Mouse (Mus musculus): ENCODE data around the gene Srcin1. TPM values are rescaled to one million over a fixed set of nuclear protein-coding genes. Genes with fewer than 3 reads are reported as not detected.

The Srcin1 gene
- polyA plus RNA-seq, 1 experiment from 2014 or later: 0.83 TPM

DNA sequence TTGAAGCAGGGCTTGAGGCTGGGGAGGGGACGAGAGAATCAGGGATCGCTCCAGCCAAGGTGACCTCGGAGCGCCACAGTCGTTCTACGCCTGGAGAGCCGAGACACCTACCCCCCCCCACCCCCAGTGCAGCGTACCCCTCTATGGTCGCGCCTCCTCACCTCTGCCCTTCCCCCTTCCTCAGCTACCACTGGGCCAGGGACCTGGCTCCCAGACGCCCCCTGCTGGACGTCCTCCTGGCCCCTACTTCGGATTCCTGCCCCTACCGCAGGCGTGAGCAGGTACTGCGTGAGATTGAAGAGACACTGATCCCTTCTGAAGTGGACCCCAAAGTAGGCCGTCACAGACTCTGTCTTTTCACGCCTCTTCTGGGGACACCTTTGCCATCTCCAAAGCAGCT, 348 bp downstream of the Srcin1 start:
- no peak; the same call in 1 of the 2 replicates for ATAC-seq (replicated peaks; ENCODE audit: low FRiP score)
- Histone ChIP-seq H3K4me1 (peaks cover 49% of the 10 kb centered on the region), H3K9ac (peak overlapping the region; percentile 59), H3K9me3 (replicated peaks) (no peaks in the 10 kb centered on the region), H3K4me2 (peak overlapping the region; percentile 99), H3K27ac (peak overlapping the region; percentile 69), H3K36me3 (no peaks in the 10 kb centered on the region), H3K27me3 (peaks cover 88% of the 10 kb centered on the region), H3K4me3 (replicated peaks) (peak overlapping the region; percentile 69)
- under 1% methylated on average over 16 of the region's 18 CpGs for WGBS

DNA sequence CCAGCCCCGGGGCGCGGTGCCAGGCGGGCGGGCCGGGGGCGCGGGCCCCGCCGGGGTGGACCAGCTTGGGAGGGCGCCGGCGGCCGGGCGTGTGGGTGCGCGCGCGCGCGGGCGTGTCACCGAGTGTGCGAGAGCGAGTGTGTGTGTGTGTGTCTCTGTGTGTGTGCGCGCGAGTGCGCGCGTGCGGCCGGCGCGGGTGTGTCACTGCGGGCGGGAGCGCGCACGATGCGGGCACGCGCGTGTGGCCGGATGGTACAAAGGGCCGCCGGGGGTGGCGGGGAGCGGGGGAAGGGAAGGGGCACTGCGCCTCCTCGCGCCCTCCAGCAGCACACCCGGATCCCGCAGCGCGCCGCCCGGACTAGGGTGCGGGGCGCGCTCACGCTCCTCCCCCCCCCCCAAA, 911 bp downstream of the Srcin1 start:
- peaks cover 92% of the 10 kb centered on the region for H3K27me3 ChIP-seq

DNA sequence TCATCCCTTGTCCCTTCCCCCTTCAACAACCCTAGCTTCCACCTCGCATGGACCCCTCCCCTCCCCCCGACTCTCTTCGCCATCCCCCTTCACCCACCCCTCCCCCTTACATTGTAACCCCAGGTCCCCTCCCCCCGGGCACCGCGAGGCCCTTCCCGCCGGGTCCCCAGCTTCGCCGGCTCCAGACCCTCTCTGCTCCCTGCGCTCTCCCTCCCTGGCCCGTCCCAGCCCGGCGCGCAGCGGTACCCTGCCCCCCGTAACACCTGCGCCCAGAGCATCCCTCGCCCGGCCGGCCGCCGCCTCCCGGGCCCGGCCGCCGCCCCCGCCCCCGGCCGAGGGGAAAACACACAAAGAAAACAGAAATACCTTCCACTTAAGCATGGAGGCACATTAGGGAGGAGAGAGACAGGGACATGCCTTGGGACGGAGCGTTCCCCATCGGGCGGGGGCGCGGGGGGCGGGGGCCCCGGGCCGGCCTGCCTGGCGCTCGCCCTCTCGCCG, 1.4 kb downstream of the Srcin1 start:
- Histone ChIP-seq H3K27me3 (peaks cover 94% of the 10 kb centered on the region), H3K9ac (peak overlapping the region; percentile 59), H3K27ac (peak overlapping the region; percentile 56; the same call in 1 of the 2 replicates), H3K4me2 (peak overlapping the region; percentile 99), H3K4me1 (peaks cover 53% of the 10 kb centered on the region), H3K9me3 (replicated peaks) (no peaks in the 10 kb centered on the region), H3K36me3 (no peaks in the 10 kb centered on the region), H3K4me3 (replicated peaks) (peak overlapping the region; percentile 69)
- no peak for ATAC-seq (replicated peaks; ENCODE audit: low FRiP score)
- WGBS: 1% methylated on average over 34 of the region's 43 CpGs

More for the DNA sequence above, 911 bp downstream of the Srcin1 start:
- Histone ChIP-seq H3K27ac (peak overlapping the region; percentile 69), H3K4me2 (peak overlapping the region; percentile 99), H3K36me3 (no peaks in the 10 kb centered on the region), H3K4me3 (replicated peaks) (peak overlapping the region; percentile 69), H3K9me3 (replicated peaks) (no peaks in the 10 kb centered on the region), H3K4me1 (peaks cover 53% of the 10 kb centered on the region), H3K9ac (peak overlapping the region; percentile 59)
- under 1% methylated on average over 39 of the region's 62 CpGs for WGBS
- no peak; the same call in 1 of the 2 replicates for ATAC-seq (replicated peaks; ENCODE audit: low FRiP score)

DNA sequence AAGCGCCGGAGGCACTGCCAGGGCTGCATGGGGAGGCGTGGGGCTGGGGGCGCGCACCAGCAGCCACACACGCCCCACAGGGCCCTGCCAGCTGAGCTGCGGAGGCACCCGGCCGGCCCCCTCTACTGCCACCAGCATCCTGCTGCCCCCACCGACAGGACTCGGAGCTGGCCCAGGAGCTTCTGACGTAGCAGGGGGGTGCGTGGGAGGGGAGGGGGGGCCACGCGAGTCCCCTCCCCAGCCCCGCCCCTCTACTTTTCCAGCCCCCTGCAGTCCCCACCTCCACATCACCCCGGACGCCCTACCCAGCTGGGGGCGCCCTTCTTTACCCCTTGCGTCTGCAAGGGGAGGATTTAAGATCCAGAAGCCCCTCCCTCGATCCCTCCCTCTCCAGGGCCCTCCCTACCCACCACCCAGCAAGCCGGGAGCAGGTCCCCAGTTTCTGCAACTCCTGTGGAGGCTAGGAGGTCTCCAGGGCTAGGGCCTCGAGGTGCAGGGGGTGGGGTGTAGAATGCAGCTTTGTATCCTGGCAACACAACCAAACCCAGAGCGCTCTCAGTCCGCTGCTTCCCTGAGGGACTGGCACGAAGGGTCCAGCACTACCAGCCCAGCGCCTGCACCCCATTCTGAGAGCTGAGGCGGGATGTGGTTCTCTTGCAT, 2.0 kb downstream of the Srcin1 start:
- peak; percentile 15; the same call in 1 of the 2 replicates for ATAC-seq (replicated peaks; ENCODE audit: low FRiP score)
- H3K36me3 ChIP-seq: no peaks in the 10 kb centered on the region
- under 1% methylated on average over 23 of the region's 28 CpGs for WGBS
- H3K4me3 ChIP-seq (replicated peaks): peak overlapping the region; percentile 69
- H3K27me3 ChIP-seq: peaks cover 96% of the 10 kb centered on the region
- H3K4me2 ChIP-seq: peak overlapping the region; percentile 99
- peak overlapping the region; percentile 59 for H3K9ac ChIP-seq
- H3K4me1 ChIP-seq: peaks cover 51% of the 10 kb centered on the region
- no peaks in the 10 kb centered on the region for H3K9me3 ChIP-seq (replicated peaks)
- H3K27ac ChIP-seq: no peak overlapping the region

DNA sequence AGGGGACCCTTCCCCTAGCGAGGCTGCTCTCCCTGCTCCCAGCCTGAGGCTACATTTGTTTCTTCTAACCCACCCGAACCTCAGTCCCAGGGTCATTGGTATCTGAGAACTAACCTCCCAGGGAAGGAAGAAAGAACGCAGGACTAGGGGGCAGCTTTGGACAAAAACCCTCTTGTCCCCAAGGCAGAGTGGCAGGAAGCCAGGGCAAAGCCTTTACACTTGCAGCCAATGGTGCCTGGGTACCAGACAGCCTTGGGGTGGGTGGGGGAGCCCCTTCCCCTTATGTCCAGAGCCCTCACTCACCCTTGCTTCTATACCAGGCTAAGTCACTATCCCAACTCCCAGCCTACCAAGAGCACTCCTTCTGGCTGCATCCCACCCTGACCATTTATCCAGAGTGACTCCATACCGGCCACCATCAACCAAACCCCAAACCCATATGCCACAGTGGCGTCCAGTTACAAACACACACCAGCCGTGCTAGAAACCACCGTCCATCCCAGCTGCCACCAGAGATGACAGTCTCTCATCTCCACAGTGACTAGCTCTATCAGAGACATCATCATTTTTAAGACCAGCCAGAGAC, 3.0 kb downstream of the Srcin1 start:
- Histone ChIP-seq H3K9ac (no peak overlapping the region), H3K27ac (no peak overlapping the region), H3K9me3 (replicated peaks) (no peaks in the 10 kb centered on the region), H3K4me2 (no peak overlapping the region), H3K4me3 (replicated peaks) (no peak overlapping the region), H3K36me3 (no peaks in the 10 kb centered on the region), H3K27me3 (peaks cover 95% of the 10 kb centered on the region), H3K4me1 (peaks cover 49% of the 10 kb centered on the region)
- WGBS: 21% methylated on average over 7 of the region's 7 CpGs
- ATAC-seq (replicated peaks; ENCODE audit: low FRiP score): no peak

DNA sequence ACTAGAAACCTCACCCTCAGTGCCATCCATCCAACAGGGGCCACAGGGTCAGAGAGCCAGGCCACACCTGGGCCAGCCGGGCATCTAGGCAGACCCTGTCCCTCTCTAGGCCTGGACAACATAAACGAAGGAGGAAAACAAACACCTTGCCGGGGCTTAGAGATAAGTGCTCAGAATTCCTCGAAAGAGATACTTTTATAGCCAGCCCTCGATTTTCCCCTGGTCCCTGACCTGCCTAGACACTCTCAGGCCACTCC, 4.0 kb downstream of the Srcin1 start:
- Histone ChIP-seq H3K4me3 (replicated peaks) (no peak overlapping the region), H3K9ac (no peak overlapping the region), H3K4me1 (peaks cover 55% of the 10 kb centered on the region), H3K9me3 (replicated peaks) (no peaks in the 10 kb centered on the region), H3K27me3 (peaks cover 95% of the 10 kb centered on the region), H3K36me3 (no peaks in the 10 kb centered on the region), H3K27ac (no peak overlapping the region), H3K4me2 (no peak overlapping the region)
- no peak for ATAC-seq (replicated peaks; ENCODE audit: low FRiP score)
- 18% methylated on average over 5 of the region's 5 CpGs for WGBS

DNA sequence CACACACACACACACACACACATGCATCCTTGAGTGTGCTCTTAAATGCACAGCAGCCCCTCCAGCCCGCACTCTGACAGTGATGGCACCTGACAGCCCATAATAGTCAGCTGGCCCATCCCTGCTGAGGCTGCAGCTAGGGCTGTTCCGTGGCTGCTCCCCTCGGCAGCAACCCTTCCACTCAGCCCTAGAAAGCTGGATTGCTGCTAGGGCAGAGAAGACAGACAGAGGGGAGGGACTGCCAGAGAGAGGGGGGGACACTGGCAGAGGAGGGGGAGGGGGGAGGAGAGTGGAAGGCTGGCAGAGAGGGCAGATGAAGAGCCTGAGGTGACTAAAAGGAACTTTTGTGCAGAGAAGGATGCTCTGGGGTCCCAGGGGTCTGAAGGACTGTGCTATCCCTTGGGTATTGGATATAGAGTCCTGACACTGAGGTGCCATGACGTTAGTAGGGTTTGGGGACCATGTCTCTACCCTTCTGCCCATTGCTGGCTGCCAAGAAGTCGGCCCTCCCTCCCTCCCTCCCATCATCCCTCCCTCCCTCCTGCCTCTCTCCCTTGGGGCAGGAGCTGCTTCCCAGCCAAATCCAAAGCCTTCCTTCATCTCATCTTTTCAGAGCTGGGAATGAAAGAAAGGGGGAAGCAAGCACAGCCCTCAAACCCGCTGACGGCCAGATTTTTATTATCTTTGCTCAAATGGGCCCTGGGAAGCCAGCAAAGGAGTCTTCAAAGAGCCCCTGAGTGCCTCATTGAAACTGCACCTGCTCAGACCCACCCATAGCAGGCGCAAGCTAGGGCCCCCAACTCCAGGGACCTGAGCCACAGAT, 4.5 kb downstream of the Srcin1 start:
- no peak overlapping the region for H3K4me2 ChIP-seq
- WGBS: 15% methylated on average over 7 of the region's 8 CpGs
- no peak overlapping the region for H3K9ac ChIP-seq
- H3K27me3 ChIP-seq: peaks cover 95% of the 10 kb centered on the region
- no peak for ATAC-seq (replicated peaks; ENCODE audit: low FRiP score)
- no peak overlapping the region for H3K4me3 ChIP-seq (replicated peaks)
- no peaks in the 10 kb centered on the region for H3K9me3 ChIP-seq (replicated peaks)
- peaks cover 60% of the 10 kb centered on the region for H3K4me1 ChIP-seq
- H3K36me3 ChIP-seq: no peaks in the 10 kb centered on the region
- no peak overlapping the region for H3K27ac ChIP-seq

DNA sequence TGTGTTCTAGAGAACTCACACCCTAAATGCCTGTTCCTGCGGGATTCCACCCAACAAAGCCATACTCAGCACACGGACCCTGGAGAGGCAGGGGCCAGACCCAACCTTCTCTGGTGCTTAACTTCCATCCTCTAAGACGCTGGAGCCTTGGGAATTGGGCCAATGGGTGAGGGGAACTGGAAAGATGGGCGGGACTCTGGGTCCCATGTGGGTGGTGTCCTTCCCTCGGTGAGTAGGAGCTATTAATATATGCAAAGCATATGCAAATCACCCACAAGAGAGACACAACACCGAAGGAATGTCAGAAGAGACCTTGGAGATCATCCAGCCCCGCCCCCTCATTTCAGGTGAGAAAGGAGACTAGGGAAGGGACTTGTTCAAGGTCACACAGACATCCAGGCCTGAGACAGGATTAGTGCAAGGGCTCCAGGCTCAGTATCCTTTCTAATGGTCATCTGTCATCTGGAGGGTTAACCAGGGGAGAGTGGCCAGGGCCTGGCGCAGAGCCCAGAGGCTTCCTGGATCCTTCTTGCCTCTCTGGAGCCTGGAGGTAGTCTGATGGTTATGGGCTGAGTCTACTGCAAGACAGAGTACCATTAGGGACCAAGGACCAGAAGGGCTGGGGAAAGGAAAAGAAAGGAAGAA, 5.4 kb downstream of the Srcin1 start:
- peaks cover 97% of the 10 kb centered on the region for H3K27me3 ChIP-seq
- no peak overlapping the region for H3K9ac ChIP-seq
- no peak overlapping the region for H3K27ac ChIP-seq
- 26% methylated on average over 8 of the region's 8 CpGs for WGBS
- H3K4me2 ChIP-seq: no peak overlapping the region
- ATAC-seq (replicated peaks; ENCODE audit: low FRiP score): no peak
- H3K36me3 ChIP-seq: no peaks in the 10 kb centered on the region
- H3K4me3 ChIP-seq (replicated peaks): no peak overlapping the region
- H3K9me3 ChIP-seq (replicated peaks): no peaks in the 10 kb centered on the region
- peaks cover 60% of the 10 kb centered on the region for H3K4me1 ChIP-seq

DNA sequence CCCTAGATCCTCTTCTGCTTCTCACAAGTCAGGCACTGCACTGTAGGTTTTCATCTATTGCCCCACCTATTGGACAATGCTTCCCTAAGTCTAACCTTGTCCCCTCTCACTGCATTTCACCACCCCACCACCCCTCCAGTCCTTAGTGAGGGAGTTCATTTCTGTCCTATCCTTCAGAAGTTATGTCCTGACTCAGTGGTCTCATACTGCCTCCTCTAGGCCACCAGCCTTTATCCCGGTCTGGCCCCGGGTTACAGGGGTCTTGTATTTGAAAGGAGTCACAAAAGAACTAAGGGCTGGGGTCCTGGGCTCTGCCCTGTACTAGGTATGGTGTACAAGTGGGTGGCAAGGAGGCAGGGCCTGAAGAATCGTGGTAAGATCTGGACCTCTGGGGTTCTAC, 6.2 kb downstream of the Srcin1 start:
- no peaks in the 10 kb centered on the region for H3K36me3 ChIP-seq
- H3K4me1 ChIP-seq: peaks cover 56% of the 10 kb centered on the region
- ATAC-seq (replicated peaks; ENCODE audit: low FRiP score): no peak
- H3K4me3 ChIP-seq (replicated peaks): no peak overlapping the region
- 47% methylated on average over 3 of the region's 3 CpGs for WGBS
- no peak overlapping the region for H3K9ac ChIP-seq
- H3K4me2 ChIP-seq: no peak overlapping the region
- H3K27ac ChIP-seq: no peak overlapping the region
- H3K27me3 ChIP-seq: peaks cover 98% of the 10 kb centered on the region
- no peaks in the 10 kb centered on the region for H3K9me3 ChIP-seq (replicated peaks)

DNA sequence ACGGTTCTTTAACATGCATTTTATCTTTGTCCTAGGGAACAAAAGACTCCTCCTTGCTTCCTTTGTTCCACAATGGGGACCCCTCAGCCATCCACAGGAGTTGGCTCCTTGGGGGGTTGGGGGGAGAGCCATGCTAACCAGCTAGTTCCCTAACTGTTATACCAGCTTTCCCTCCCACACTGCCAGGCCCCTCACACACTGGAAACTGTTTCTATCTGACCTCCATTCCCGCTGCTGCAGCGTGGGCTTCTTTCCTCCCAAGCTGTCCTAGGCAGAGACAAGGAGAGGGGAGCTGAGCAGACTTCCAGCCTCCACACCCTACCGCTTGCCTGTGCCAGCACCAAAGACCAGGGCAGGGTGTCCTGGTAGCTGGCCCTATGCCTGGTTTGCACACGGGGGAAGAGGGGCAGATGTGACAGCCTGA, 6.7 kb downstream of the Srcin1 start:
- H3K9ac ChIP-seq: no peak overlapping the region
- no peaks in the 10 kb centered on the region for H3K36me3 ChIP-seq
- no peak for ATAC-seq (replicated peaks; ENCODE audit: low FRiP score)
- H3K4me1 ChIP-seq: peaks cover 51% of the 10 kb centered on the region
- H3K9me3 ChIP-seq (replicated peaks): no peaks in the 10 kb centered on the region
- WGBS: 50% methylated on average over 5 of the region's 5 CpGs
- H3K27ac ChIP-seq: no peak overlapping the region
- H3K27me3 ChIP-seq: peaks cover 98% of the 10 kb centered on the region
- H3K4me3 ChIP-seq (replicated peaks): no peak overlapping the region
- no peak overlapping the region for H3K4me2 ChIP-seq

DNA sequence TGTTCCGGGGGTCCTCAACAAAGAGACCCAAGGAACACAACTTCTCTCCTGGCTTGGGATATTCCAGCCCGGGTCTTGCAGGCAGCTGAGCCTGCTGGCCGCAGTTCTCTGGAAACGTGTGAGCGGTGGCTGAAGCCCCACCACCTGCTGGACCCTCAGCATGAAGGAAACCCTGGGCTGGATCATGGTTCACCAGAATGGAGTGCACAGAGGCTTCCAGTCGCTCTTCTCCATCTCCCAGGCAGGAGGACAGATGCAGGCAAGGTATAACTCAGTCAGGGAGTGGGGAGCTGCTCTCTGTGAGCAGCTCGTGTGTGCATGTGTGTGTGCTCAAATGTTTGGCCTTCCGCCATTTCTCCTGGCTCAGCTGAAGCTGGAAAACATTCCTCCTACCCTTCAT, 7.3 kb downstream of the Srcin1 start:
- Histone ChIP-seq H3K36me3 (no peaks in the 10 kb centered on the region), H3K4me2 (no peak overlapping the region), H3K9ac (no peak overlapping the region), H3K9me3 (replicated peaks) (no peaks in the 10 kb centered on the region), H3K4me1 (peaks cover 48% of the 10 kb centered on the region), H3K4me3 (replicated peaks) (0 out of 2 replicates have a peak overlapping the region, but pooled peaks have one; percentile 1), H3K27me3 (peaks cover 97% of the 10 kb centered on the region), H3K27ac (no peak overlapping the region)
- ATAC-seq (replicated peaks; ENCODE audit: low FRiP score): 0 out of 2 replicates have a peak, but pooled peaks have one; percentile 31
- WGBS: 12% methylated on average over 8 of the region's 8 CpGs

DNA sequence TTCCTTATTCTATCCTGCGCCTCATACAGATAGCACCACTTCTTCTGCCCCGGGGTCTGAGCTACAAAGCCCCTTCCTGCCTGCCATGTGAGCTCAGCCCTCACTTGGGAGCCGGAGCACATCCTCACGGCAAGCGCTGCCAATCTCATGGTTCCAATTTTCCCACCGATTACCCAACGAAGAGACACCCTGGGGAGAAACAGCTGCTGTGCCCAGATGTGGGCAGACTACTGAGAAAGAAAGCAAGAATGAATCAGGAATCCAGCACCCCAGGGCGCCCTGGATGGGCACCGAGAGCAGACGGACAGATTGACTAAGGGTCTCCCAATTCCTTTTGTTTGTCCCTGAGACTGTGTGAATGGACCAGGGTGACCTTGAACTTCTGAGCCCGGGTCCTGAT, 8.5 kb downstream of the Srcin1 start:
- H3K4me3 ChIP-seq (replicated peaks): no peak overlapping the region
- 23% methylated on average over 11 of the region's 11 CpGs for WGBS
- H3K4me1 ChIP-seq: peaks cover 54% of the 10 kb centered on the region
- no peaks in the 10 kb centered on the region for H3K9me3 ChIP-seq (replicated peaks)
- no peak overlapping the region for H3K27ac ChIP-seq
- H3K9ac ChIP-seq: no peak overlapping the region
- no peak overlapping the region for H3K4me2 ChIP-seq
- H3K36me3 ChIP-seq: no peaks in the 10 kb centered on the region
- ATAC-seq (replicated peaks; ENCODE audit: low FRiP score): no peak
- H3K27me3 ChIP-seq: peaks cover 93% of the 10 kb centered on the region
